Mouse (Mus musculus): ENCODE results near the gene Prss8.

- TF ChIP-seq CTCF (IDR thresholded peaks at IDR 0.05; ENCODE audit: control insufficient read depth, insufficient read depth, insufficient replicate concordance, low read depth, low read length) (peak; percentile 96), POLR2A (IDR thresholded peaks at IDR 0.05; ENCODE audit: control insufficient read depth, low read depth, low read length) (peak; percentile 37; the same call in 1 of the 2 replicates)
Observed at GRCm38 (mm10) chr7:127935028-127935722, 5.3 kb upstream of the Prss8 start.
